Mouse (Mus musculus) heart, postnatal 14 days (tissue): ENCODE measurements at regions not wholly inside any gene's neighbourhood (a gene's known extent, or its start where the extent isn't known, plus 50 kb on each side); places are given as distances from the start of the nearest gene placed in this dataset.

ENCODE experiments used
- DNase-seq, 2 experiments: peaks; one replicate each; pipeline ENCODE4 v3.0.0; 2021 to 2022
- intact Hi-C: fragments of 180-260 bp; cut with DNase I; formaldehyde crosslinking; loops from one replicate; pipeline ENCODE4 v1.15.1; 2025

DNA sequence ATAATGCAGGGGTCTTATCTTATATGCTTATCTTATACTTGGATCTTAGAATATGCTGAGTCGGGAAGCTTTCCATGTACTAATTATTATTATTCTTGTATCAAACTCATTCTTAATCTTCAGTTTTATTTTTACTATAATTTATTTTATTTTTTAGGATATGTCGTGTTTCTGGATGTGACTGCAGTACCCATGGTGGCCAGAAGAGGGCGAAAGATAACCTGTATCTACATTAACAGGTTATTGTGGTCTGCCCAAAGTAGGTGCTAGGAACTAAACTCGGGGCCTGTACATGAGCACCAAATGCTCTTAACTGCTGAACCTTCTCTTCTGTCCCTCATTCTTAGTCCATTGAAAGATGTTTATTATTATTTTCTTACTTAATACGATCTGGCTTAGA lies 72.0 kb upstream of the Samt3 start:
- intact Hi-C loops: no loop called here
- peak in 1 of 2 experiments; percentile 1 for DNase-seq

DNA sequence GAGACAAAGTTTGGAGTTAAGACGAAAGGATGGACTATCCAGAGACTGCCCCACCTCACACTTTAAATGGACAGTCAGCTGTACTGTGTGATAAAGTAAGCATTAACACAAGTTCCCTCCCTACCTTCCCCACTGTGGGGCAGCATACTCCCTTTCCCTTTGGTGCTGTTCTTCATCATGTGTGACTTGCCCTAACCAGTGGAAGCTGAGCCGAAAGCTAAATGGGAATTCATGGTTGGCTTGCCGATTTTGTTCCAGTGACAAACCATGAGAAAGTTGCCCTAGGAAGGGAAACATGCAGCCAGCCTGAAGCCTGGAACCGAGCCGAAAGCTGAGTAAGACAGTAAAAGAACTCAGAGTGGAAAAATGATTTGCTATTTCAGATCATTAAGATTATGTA lies 62.9 kb upstream of the Samt3 start:
- intact Hi-C loops: no loop called here
- no peak for DNase-seq
